25 mouse cellular contexts compared by ENCODE assay signal in genomic region chr2:120558813-120559212, GRCm38 (mm10). TPM values are rescaled to one million over a fixed set of nuclear protein-coding genes. Genes with fewer than 3 reads are reported as not detected.
DNase-seq lines count a peak whose midpoint lies in the region; ATAC-seq and TF ChIP-seq lines count a peak whose summit lies in the region.
"Had no signal": no experiment of that assay in that cellular context is flagged by ENCODE, and none has a peak within 500 bp of the region (broad histone marks: within the 10 kb centered on the region; RNA-seq: fewer than 3 reads in every experiment).

No protein-coding gene starts in this region.

- H3K4me3 ChIP-seq in liver, postnatal 0 days (ENCODE audit: low read depth, low read length), result no peak overlapping the region
- no peak overlapping the region for H3K4me3 ChIP-seq in liver, embryonic 12.5 days
- H3K4me3 ChIP-seq: embryonic facial prominence, embryonic 10.5 days; heart, embryonic 10.5 days; hindbrain, embryonic 13.5 days; left cerebral cortex, adult 2 months; midbrain, embryonic 10.5 days; neural tube, embryonic 15.5 days had no signal

- ATAC-seq in liver, postnatal 0 days, result no peak
- no peak for ATAC-seq in liver, embryonic 12.5 days
- ATAC-seq in common myeloid progenitor, adult 5-6 weeks (replicated peaks; ENCODE audit: low read depth, poor library complexity, severe bottlenecking), result peak; percentile 75
- ATAC-seq in monocyte, adult 5-6 weeks (replicated peaks; ENCODE audit: insufficient number of reproducible peaks, low FRiP score, low TSS enrichment, poor library complexity, severe bottlenecking), result peak; percentile 57
- no peak for ATAC-seq in cerebellum, adult (ENCODE audit: insufficient number of reproducible peaks, low FRiP score, low TSS enrichment)
- ATAC-seq: forebrain, postnatal 0 days; midbrain, embryonic 16.5 days had no signal

- TF ChIP-seq CTCF in liver, postnatal 0 days (IDR thresholded peaks at IDR 0.05; ENCODE audit: low read depth), result no peak

- no peaks in the 10 kb centered on the region for H3K9me3 ChIP-seq in liver, postnatal 0 days (ENCODE audit: low read length)
- H3K9me3 ChIP-seq in liver, embryonic 12.5 days (replicated peaks), result no peaks in the 10 kb centered on the region
- H3K9me3 ChIP-seq: embryonic facial prominence, embryonic 10.5 days; heart, embryonic 10.5 days; hindbrain, embryonic 13.5 days; midbrain, embryonic 10.5 days; neural tube, embryonic 15.5 days had no signal

- DNase-seq in liver, postnatal 0 days, result no peak
- peak; percentile 51 for DNase-seq in ES-CJ7 (ENCODE audit: low read depth, low spot score)
- no peak for DNase-seq in urinary bladder, adult 2 months (ENCODE audit: low spot score)
- DNase-seq: adrenal gland, postnatal 25 days; cerebellum, adult 11 months; cerebellum, adult 9-11 months; forebrain, postnatal 0 days; gastrocnemius, postnatal 36 days; kidney, adult 11 months; lung, postnatal 14 days; thymus, adult 2 months; thymus, postnatal 4 days had no signal

- 57% methylated on average over 3 of the region's 3 CpGs for WGBS in liver, postnatal 0 days (ENCODE audit: insufficient replicate concordance)
- 53% methylated on average over 3 of the region's 3 CpGs for WGBS in liver, embryonic 12.5 days (ENCODE audit: insufficient replicate concordance)

- H3K4me1 ChIP-seq in liver, postnatal 0 days (ENCODE audit: insufficient read depth), result peaks cover 19% of the 10 kb centered on the region
- peaks cover 62% of the 10 kb centered on the region for H3K4me1 ChIP-seq in liver, embryonic 12.5 days
- H3K4me1 ChIP-seq: heart, embryonic 10.5 days had no signal

- H3K4me2 ChIP-seq in liver, postnatal 0 days (ENCODE audit: low read depth, low read length), result no peak overlapping the region
- H3K4me2 ChIP-seq in liver, embryonic 12.5 days, result no peak overlapping the region
- H3K4me2 ChIP-seq: hindbrain, embryonic 13.5 days; neural tube, embryonic 15.5 days had no signal

- no peak for TF ChIP-seq EP300 in liver, postnatal 0 days (IDR thresholded peaks at IDR 0.05; ENCODE audit: low read depth)

- H3K27me3 ChIP-seq in liver, postnatal 0 days (ENCODE audit: insufficient read depth, low read length), result no peaks in the 10 kb centered on the region
- H3K27me3 ChIP-seq in liver, embryonic 12.5 days (replicated peaks), result no peaks in the 10 kb centered on the region
- H3K27me3 ChIP-seq: hindbrain, embryonic 13.5 days; neural tube, embryonic 15.5 days had no signal

- H3K36me3 ChIP-seq in liver, postnatal 0 days (replicated peaks; ENCODE audit: insufficient read depth, low read length), result peaks cover 14% of the 10 kb centered on the region
- H3K36me3 ChIP-seq in liver, embryonic 12.5 days, result peaks cover 33% of the 10 kb centered on the region

- H3K9ac ChIP-seq in liver, postnatal 0 days (replicated peaks), result no peak overlapping the region
- no peak overlapping the region for H3K9ac ChIP-seq in liver, embryonic 12.5 days
- H3K9ac ChIP-seq: forebrain, postnatal 0 days; hindbrain, embryonic 13.5 days; liver, embryonic 14.5 days; neural tube, embryonic 15.5 days had no signal

- 0 out of 2 replicates have a peak overlapping the region, but pooled peaks have one; percentile 22 for H3K27ac ChIP-seq in liver, postnatal 0 days (ENCODE audit: low read depth)
- H3K27ac ChIP-seq in liver, embryonic 12.5 days, result no peak overlapping the region
- H3K27ac ChIP-seq: embryonic facial prominence, embryonic 10.5 days; heart, embryonic 10.5 days; hindbrain, embryonic 13.5 days; left cerebral cortex, adult 2 months; liver, embryonic 14.5 days; midbrain, embryonic 10.5 days; neural tube, embryonic 15.5 days; stomach, postnatal 0 days had no signal

RNA-seq across cellular contexts. Expression of gene Zfp106, which starts 4.8 kb away (rescaled TPM):
- polyA plus RNA-seq in liver, postnatal 0 days (2015; fragmentation: Nextera tagmentation; extraction: Ambion mirVana), result 14.9 and 18.8 TPM in 2 replicates
- 41.9 and 43.4 TPM in 2 replicates for polyA plus RNA-seq in liver, embryonic 12.5 days (2016; fragmentation: Nextera tagmentation; extraction: Ambion mirVana)
- total RNA-seq in common myeloid progenitor, adult 5-6 weeks (2017), result 81.8 and 174 TPM in 2 replicates
- total RNA-seq in monocyte, adult 5-6 weeks (2017), result 70.6 to 88.5 TPM (median 78.7 TPM) in 3 replicates
- 46.1 and 53.3 TPM in 2 replicates for polyA plus RNA-seq in urinary bladder, adult 2 months (2012; rRNA removed)

RNA-seq across cellular contexts. Expression of gene Snap23, which starts 8.7 kb away (rescaled TPM):
- 17.2 TPM in 2 replicates for polyA plus RNA-seq in liver, postnatal 0 days (2015; fragmentation: Nextera tagmentation; extraction: Ambion mirVana)
- 48.5 and 49.6 TPM in 2 replicates for polyA plus RNA-seq in liver, embryonic 12.5 days (2016; fragmentation: Nextera tagmentation; extraction: Ambion mirVana)
- 65.1 and 76.5 TPM in 2 replicates for total RNA-seq in common myeloid progenitor, adult 5-6 weeks (2017)
- 215 to 294 TPM (median 259 TPM) in 3 replicates for total RNA-seq in monocyte, adult 5-6 weeks (2017)
- 54.0 and 62.6 TPM in 2 replicates for polyA plus RNA-seq in urinary bladder, adult 2 months (2012; rRNA removed)

RNA-seq across cellular contexts. Expression of gene Haus2, which starts 50.4 kb away (rescaled TPM):
- 7.9 and 9.0 TPM in 2 replicates for polyA plus RNA-seq in liver, postnatal 0 days (2015; fragmentation: Nextera tagmentation; extraction: Ambion mirVana)
- 21.7 and 21.8 TPM in 2 replicates for polyA plus RNA-seq in liver, embryonic 12.5 days (2016; fragmentation: Nextera tagmentation; extraction: Ambion mirVana)
- 22.5 and 28.5 TPM in 2 replicates for total RNA-seq in common myeloid progenitor, adult 5-6 weeks (2017)
- 12.5 to 16.3 TPM (median 16.0 TPM) in 3 replicates for total RNA-seq in monocyte, adult 5-6 weeks (2017)
- polyA plus RNA-seq in urinary bladder, adult 2 months (2012; rRNA removed), result 11.5 and 12.7 TPM in 2 replicates

RNA-seq across cellular contexts. Expression of gene Lrrc57, which starts 50.5 kb away (rescaled TPM):
- polyA plus RNA-seq in liver, postnatal 0 days (2015; fragmentation: Nextera tagmentation; extraction: Ambion mirVana), result 9.6 and 10.0 TPM in 2 replicates
- polyA plus RNA-seq in liver, embryonic 12.5 days (2016; fragmentation: Nextera tagmentation; extraction: Ambion mirVana), result 16.0 and 18.0 TPM in 2 replicates
- 15.0 and 22.8 TPM in 2 replicates for total RNA-seq in common myeloid progenitor, adult 5-6 weeks (2017)
- total RNA-seq in monocyte, adult 5-6 weeks (2017), result 19.6 to 36.9 TPM (median 28.1 TPM) in 3 replicates
- polyA plus RNA-seq in urinary bladder, adult 2 months (2012; rRNA removed), result 19.2 and 24.2 TPM in 2 replicates

Comparison
In these comparisons a context has a peak if more than half of its experiments do, and no peak if none do; other contexts are left out.
1. ATAC-seq: peak in common myeloid progenitor, adult 5-6 weeks (single experiment) and monocyte, adult 5-6 weeks (single experiment); none in liver, postnatal 0 days (single experiment), liver, embryonic 12.5 days (single experiment) and cerebellum, adult (single experiment).